Mouse (Mus musculus) G1E (cell line): ENCODE measurements at regions not wholly inside any gene's neighbourhood (a gene's known extent, or its start where the extent isn't known, plus 50 kb on each side); places are given as distances from the start of the nearest gene placed in this dataset.
A peak's percentile ranks its signal among the peaks of the same experiment; 100 is the strongest.

Experiments used
- ATAC-seq: 2 replicates; pipeline ENCODE4 v1.8.0; 2016; ENCODE audit warnings: mild to moderate bottlenecking; ENCODE audit not compliant: insufficient number of reproducible peaks, poor library complexity, low FRiP score, severe bottlenecking; ENCODE audit errors: extremely low read depth
- DNase-seq: peaks from one replicate; pipeline ENCODE4 v3.0.0; 2012; ENCODE audit warnings: low spot score
- H3K27me3 ChIP-seq: 2 replicates; pipeline ENCODE4 v1.6.1; 2012; ENCODE audit warnings: mild to moderate bottlenecking, low read length, inconsistent platforms; ENCODE audit not compliant: insufficient read depth
- H3K36me3 ChIP-seq: replicated peaks from 2 replicates; pipeline ENCODE3; 2012; ENCODE audit warnings: mild to moderate bottlenecking, inconsistent platforms
- H3K4me1 ChIP-seq: 2 replicates; pipeline ENCODE4 v1.6.1; 2012; ENCODE audit warnings: low read depth, low read length, inconsistent platforms, mixed read lengths; ENCODE audit not compliant: insufficient read depth
- H3K4me3 ChIP-seq: 2 replicates; pipeline ENCODE4 v1.5.1; 2012; ENCODE audit warnings: low read depth, mild to moderate bottlenecking, inconsistent platforms, low read length, moderate library complexity, mixed read lengths
- H3K9me3 ChIP-seq: replicated peaks from 2 replicates; pipeline ENCODE4 v1.6.1; 2012; ENCODE audit warnings: inconsistent platforms
- CTCF ChIP-seq: IDR thresholded peaks from 2 replicates; pipeline ENCODE4 v1.5.1; 2012; ENCODE audit warnings: low read depth, low read length, inconsistent platforms, mixed read lengths
- GATA1 ChIP-seq: IDR thresholded peaks from 2 replicates; pipeline ENCODE4 v1.6.1; 2012; ENCODE audit warnings: borderline replicate concordance, low read length, inconsistent platforms, mixed read lengths
- GATA2 ChIP-seq: IDR thresholded peaks from 2 replicates; pipeline ENCODE4 v1.6.1; 2012; ENCODE audit warnings: low read depth, low read length, inconsistent platforms, borderline replicate concordance
- POLR2AphosphoS5 ChIP-seq: IDR thresholded peaks from 2 replicates; pipeline ENCODE4 v1.6.1; 2012; ENCODE audit warnings: low read depth, low read length, inconsistent platforms; ENCODE audit not compliant: insufficient replicate concordance
- TAL1 ChIP-seq: conservative IDR thresholded peaks from 2 replicates; pipeline ENCODE4 v1.6.1; 2012; ENCODE audit warnings: low read depth, low read length, inconsistent platforms, mixed read lengths

- H3K4me3 ChIP-seq = no peak overlapping the region
- TF ChIP-seq TAL1 (no peak), POLR2AphosphoS5 (no peak), CTCF (no peak), GATA2 (no peak), GATA1 (no peak)
- peaks cover 7% of the 10 kb centered on the region for H3K27me3 ChIP-seq
- ATAC-seq = no peak
- H3K4me1 ChIP-seq = no peaks in the 10 kb centered on the region
- DNase-seq = no peak
- no peaks in the 10 kb centered on the region for H3K36me3 ChIP-seq
- no peaks in the 10 kb centered on the region for H3K9me3 ChIP-seq
Observed at GRCm38 (mm10) chr6:94829246-94829645, 129.3 kb upstream of the Lrig1 start.

- no peak for TF ChIP-seq POLR2AphosphoS5
- H3K4me3 ChIP-seq = no peak overlapping the region
- DNase-seq = peak; percentile 65
- no peaks in the 10 kb centered on the region for H3K36me3 ChIP-seq
- ATAC-seq = no peak
- peaks cover 4% of the 10 kb centered on the region for H3K27me3 ChIP-seq
- no peaks in the 10 kb centered on the region for H3K4me1 ChIP-seq
- no peaks in the 10 kb centered on the region for H3K9me3 ChIP-seq
Observed at GRCm38 (mm10) chr6:94826656-94827055, 126.7 kb upstream of the Lrig1 start.

- no peak for ATAC-seq
- Histone ChIP-seq H3K4me1 (no peaks in the 10 kb centered on the region), H3K27me3 (peaks cover 21% of the 10 kb centered on the region), H3K4me3 (no peak overlapping the region), H3K9me3 (no peaks in the 10 kb centered on the region), H3K36me3 (no peaks in the 10 kb centered on the region)
- TF ChIP-seq GATA2 = no peak
- TF ChIP-seq POLR2AphosphoS5 = no peak
- TF ChIP-seq TAL1 = no peak
- TF ChIP-seq GATA1 = no peak
- TF ChIP-seq CTCF = no peak
- DNase-seq = no peak
Observed at GRCm38 (mm10) chr6:94818220-94818619, 118.3 kb upstream of the Lrig1 start.

- Histone ChIP-seq H3K4me1 (no peaks in the 10 kb centered on the region), H3K27me3 (peaks cover 30% of the 10 kb centered on the region), H3K36me3 (no peaks in the 10 kb centered on the region), H3K9me3 (no peaks in the 10 kb centered on the region), H3K4me3 (no peak overlapping the region)
- ATAC-seq (no peak), DNase-seq (no peak)
- TF ChIP-seq TAL1 (no peak), POLR2AphosphoS5 (no peak), CTCF (no peak), GATA2 (no peak), GATA1 (no peak)
Observed at GRCm38 (mm10) chr6:94816161-94816560, 116.2 kb upstream of the Lrig1 start.

- H3K4me3 ChIP-seq = no peak overlapping the region
- H3K36me3 ChIP-seq = no peaks in the 10 kb centered on the region
- no peaks in the 10 kb centered on the region for H3K9me3 ChIP-seq
- no peak for TF ChIP-seq POLR2AphosphoS5
- DNase-seq (no peak), ATAC-seq (no peak)
- no peaks in the 10 kb centered on the region for H3K4me1 ChIP-seq
- peaks cover 30% of the 10 kb centered on the region for H3K27me3 ChIP-seq
Observed at GRCm38 (mm10) chr6:94814711-94815110, 114.8 kb upstream of the Lrig1 start.

GRCm38 (mm10) chr6:94813481-94814148 is 113.7 kb upstream of the Lrig1 start:
- no peak for ATAC-seq

GRCm38 (mm10) chr6:94811846-94812245 is 111.9 kb upstream of the Lrig1 start:
- no peaks in the 10 kb centered on the region for H3K9me3 ChIP-seq
- DNase-seq = no peak
- H3K4me1 ChIP-seq = no peaks in the 10 kb centered on the region
- TF ChIP-seq TAL1 = no peak
- TF ChIP-seq POLR2AphosphoS5 = no peak
- TF ChIP-seq CTCF = no peak
- TF ChIP-seq GATA2 = no peak
- no peak for TF ChIP-seq GATA1
- peaks cover 23% of the 10 kb centered on the region for H3K27me3 ChIP-seq
- H3K4me3 ChIP-seq = no peak overlapping the region
- no peaks in the 10 kb centered on the region for H3K36me3 ChIP-seq
- ATAC-seq = no peak

More at GRCm38 (mm10) chr6:94813481-94814148, 113.7 kb upstream of the Lrig1 start:
- Histone ChIP-seq H3K4me1 (no peaks in the 10 kb centered on the region), H3K4me3 (no peak overlapping the region), H3K9me3 (no peaks in the 10 kb centered on the region), H3K36me3 (no peaks in the 10 kb centered on the region), H3K27me3 (peaks cover 29% of the 10 kb centered on the region)
- TF ChIP-seq GATA1 = no peak
- TF ChIP-seq GATA2 = no peak
- TF ChIP-seq POLR2AphosphoS5 = no peak
- no peak for TF ChIP-seq CTCF
- no peak for TF ChIP-seq TAL1
- DNase-seq = no peak
